Mouse (Mus musculus) brain, embryonic 14.5 days (tissue): ENCODE results near the gene Coasy.

Experiments used
- CTCF ChIP-seq: fragments of 200-500 bp; IDR thresholded peaks from 2 replicates; pipeline ENCODE4 v1.5.1; 2012; ENCODE audit warnings: inconsistent platforms, mild to moderate bottlenecking, moderate library complexity, borderline replicate concordance; ENCODE audit not compliant: insufficient read depth, insufficient read length; ENCODE audit errors: extremely low read depth
- POLR2A ChIP-seq: fragments of 200-500 bp; IDR thresholded peaks from 2 replicates; pipeline ENCODE4 v1.6.1; 2012; ENCODE audit warnings: mild to moderate bottlenecking, inconsistent platforms, borderline replicate concordance; ENCODE audit not compliant: poor library complexity, insufficient read depth, insufficient read length, severe bottlenecking; ENCODE audit errors: extremely low read depth

DNA sequence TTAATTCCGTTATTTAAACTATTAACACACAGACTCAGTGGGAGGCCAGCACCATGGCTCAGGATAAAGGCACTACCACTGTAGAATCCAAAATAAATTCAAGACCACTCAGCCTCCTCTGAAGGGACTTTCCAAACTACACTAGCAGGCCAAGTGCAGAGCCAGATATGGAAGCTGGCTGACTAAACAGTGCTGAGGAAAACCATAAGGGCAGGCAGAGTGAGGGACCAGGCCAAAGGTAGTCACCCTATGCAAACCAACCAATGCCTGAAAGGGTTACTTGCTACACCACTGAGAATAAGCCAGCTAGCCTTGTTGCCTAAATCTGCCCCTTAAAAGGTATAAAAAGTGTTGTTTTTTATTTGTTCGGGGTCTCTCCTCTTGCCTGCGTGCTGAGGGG, 29.8 kb downstream of the Coasy start:
- no peak for TF ChIP-seq CTCF
- TF ChIP-seq POLR2A, result no peak
